Mouse (Mus musculus) frontal cortex, postnatal 25 days (tissue): Measurements from ENCODE around the gene C2cd4c.

ENCODE experiments used
- DNase-seq, 2 experiments: peaks; one replicate each; pipeline ENCODE4 v3.0.0; 2022; ENCODE audit warnings: low spot score in 2 of 2

The C2cd4c gene

GRCm38 (mm10) chr10:79612192-79613135 is 1.4 kb downstream of the C2cd4c start:
- DNase-seq, result no peak

- DNase-seq, result no peak
Measured at GRCm38 (mm10) chr10:79611296-79611695, 2.5 kb downstream of the C2cd4c start.

- DNase-seq, result no peak
Measured at GRCm38 (mm10) chr10:79609276-79609675, 4.5 kb downstream of the C2cd4c start.

- DNase-seq, result no peak
Measured at GRCm38 (mm10) chr10:79607892-79608291, 5.9 kb downstream of the C2cd4c start.

- no peak for DNase-seq
Measured at GRCm38 (mm10) chr10:79606537-79606936, 7.3 kb downstream of the C2cd4c start.

- DNase-seq, result no peak
Measured at GRCm38 (mm10) chr10:79597936-79598230, 15.9 kb downstream of the C2cd4c start.

- peak in 1 of 2 experiments; percentile 58 for DNase-seq
Measured at GRCm38 (mm10) chr10:79597051-79597935, 16.5 kb downstream of the C2cd4c start.

GRCm38 (mm10) chr10:79595590-79595929 is 18.3 kb downstream of the C2cd4c start:
- no peak for DNase-seq

GRCm38 (mm10) chr10:79594872-79595589 is 18.8 kb downstream of the C2cd4c start:
- peak in 1 of 2 experiments; percentile 48 for DNase-seq

- no peak for DNase-seq
Measured at GRCm38 (mm10) chr10:79594111-79594510, 19.7 kb downstream of the C2cd4c start.

- DNase-seq, result no peak
Measured at GRCm38 (mm10) chr10:79590702-79591101, 23.1 kb downstream of the C2cd4c start.

GRCm38 (mm10) chr10:79587752-79588126 is 26.1 kb downstream of the C2cd4c start:
- DNase-seq, result no peak

- no peak for DNase-seq
Measured at GRCm38 (mm10) chr10:79587061-79587751, 26.6 kb downstream of the C2cd4c start, which contains the start of gene Theg. Gene Theg (minus strand): TSS chr10:79587331.

GRCm38 (mm10) chr10:79586243-79586642 is 27.6 kb downstream of the C2cd4c start:
- no peak for DNase-seq

- DNase-seq, result no peak
Measured at GRCm38 (mm10) chr10:79585723-79586122, 28.1 kb downstream of the C2cd4c start.

- DNase-seq, result no peak
Measured at GRCm38 (mm10) chr10:79585136-79585535, 28.7 kb downstream of the C2cd4c start.

GRCm38 (mm10) chr10:79584426-79584825 is 29.4 kb downstream of the C2cd4c start:
- DNase-seq, result no peak

GRCm38 (mm10) chr10:79584021-79584420 is 29.8 kb downstream of the C2cd4c start:
- DNase-seq, result no peak

- DNase-seq, result no peak
Measured at GRCm38 (mm10) chr10:79581501-79581900, 32.3 kb downstream of the C2cd4c start.

- DNase-seq, result peak in 1 of 2 experiments; percentile 34
Measured at GRCm38 (mm10) chr10:79580811-79581210, 33.0 kb downstream of the C2cd4c start.

GRCm38 (mm10) chr10:79580356-79580755 is 33.5 kb downstream of the C2cd4c start:
- no peak for DNase-seq
